Mouse (Mus musculus) splenic B cell, adult 2 months (primary cell): ENCODE data around the gene Higd1b.

Experiments
- DNase-seq: peaks from one replicate; pipeline ENCODE4 v3.0.0-alpha.2; 2011; ENCODE audit warnings: low read depth, low spot score
- H3K27me3 ChIP-seq: 2 replicates; pipeline ENCODE4 v1.6.1; 2012; ENCODE audit warnings: mild to moderate bottlenecking, low read length, moderate library complexity, mixed read lengths; ENCODE audit not compliant: control insufficient read depth, poor library complexity, insufficient read depth, severe bottlenecking
- H3K36me3 ChIP-seq: 2 replicates; pipeline ENCODE4 v1.6.1; 2012; ENCODE audit warnings: mild to moderate bottlenecking, low read length, moderate library complexity, mixed read lengths; ENCODE audit not compliant: control insufficient read depth, poor library complexity, insufficient read depth, severe bottlenecking

Higd1b gene

DNA sequence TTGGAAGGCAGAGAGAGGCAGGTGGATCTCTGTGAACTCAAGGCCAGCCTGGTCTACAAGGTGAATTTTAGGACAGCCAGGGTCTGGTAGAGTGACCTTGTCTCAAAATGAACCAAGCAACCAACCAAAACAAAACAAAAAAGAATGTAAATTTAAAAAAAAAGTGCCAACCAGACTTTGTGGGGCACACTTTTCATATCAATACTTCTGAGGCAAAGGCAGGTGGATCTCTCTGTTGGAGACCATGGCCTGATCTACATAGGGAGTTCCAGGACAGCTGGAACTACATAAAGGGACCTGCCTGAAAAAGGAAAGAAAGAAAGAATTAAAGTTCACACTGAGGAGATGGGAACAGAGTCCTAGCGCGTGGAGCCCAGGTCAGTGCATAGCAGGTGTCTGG lies 9.2 kb upstream of the Higd1b start:
- Histone ChIP-seq H3K27me3 (no peaks in the 10 kb centered on the region), H3K36me3 (no peaks in the 10 kb centered on the region)
- no peak for DNase-seq

GRCm38 (mm10) chr11:102827097-102827496 lies 8.6 kb upstream of the Higd1b start:
- no peak for DNase-seq
- Histone ChIP-seq H3K36me3 (no peaks in the 10 kb centered on the region), H3K27me3 (no peaks in the 10 kb centered on the region)

GRCm38 (mm10) chr11:102830276-102830675 lies 5.4 kb upstream of the Higd1b start:
- no peaks in the 10 kb centered on the region for H3K36me3 ChIP-seq
- DNase-seq: no peak
- no peaks in the 10 kb centered on the region for H3K27me3 ChIP-seq

DNA sequence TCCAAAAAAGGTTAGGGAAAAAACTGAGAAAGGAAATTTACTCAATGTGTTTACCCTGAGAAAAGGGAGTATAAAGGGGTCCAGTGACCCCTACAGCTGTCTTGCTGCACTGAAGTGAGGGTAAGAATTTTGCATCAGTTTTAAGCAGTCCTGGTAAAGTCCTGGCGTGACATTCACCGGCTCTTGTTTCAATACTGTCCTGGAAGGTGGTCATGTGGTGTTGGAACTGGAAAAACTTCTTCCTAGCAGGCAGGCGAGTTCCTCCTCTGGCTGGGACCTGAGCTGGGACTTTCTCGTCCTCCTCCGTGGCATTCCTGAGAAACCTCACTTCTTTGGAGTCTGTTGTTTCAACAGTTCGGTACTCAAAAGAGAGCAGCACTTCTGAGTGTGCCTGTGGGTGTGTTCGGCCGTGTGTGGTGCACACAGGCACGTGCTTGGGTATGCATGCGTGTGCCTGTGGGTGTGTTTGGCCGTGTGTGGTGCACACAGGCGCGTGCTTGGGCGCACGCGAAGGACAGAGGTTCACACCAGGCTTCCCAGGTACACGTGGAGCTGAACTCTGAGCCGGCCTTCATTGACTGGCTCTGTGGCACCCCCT lies 2.9 kb upstream of the Higd1b start:
- no peaks in the 10 kb centered on the region for H3K36me3 ChIP-seq
- no peak for DNase-seq
- H3K27me3 ChIP-seq: no peaks in the 10 kb centered on the region

DNA sequence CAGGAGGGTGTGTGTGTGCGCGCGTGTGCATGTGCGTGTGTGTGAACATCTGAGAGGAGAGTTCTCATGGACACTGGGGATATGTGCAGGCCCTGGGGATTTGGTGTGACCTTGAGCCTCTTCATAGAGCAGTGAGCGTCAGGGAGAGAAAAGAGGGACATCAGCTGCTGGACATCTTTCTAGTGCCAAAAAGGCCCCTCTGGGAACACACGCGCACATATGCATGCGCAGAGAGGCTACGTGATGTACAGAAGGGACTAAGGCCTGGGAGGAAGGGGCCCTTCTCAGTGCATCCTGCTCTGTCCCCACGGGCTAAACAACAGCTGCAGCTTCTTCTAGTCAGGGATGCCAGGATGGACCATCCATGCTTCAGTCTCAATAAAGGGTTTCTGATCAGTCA lies 1.4 kb upstream of the Higd1b start:
- no peaks in the 10 kb centered on the region for H3K27me3 ChIP-seq
- no peak for DNase-seq
- H3K36me3 ChIP-seq: peaks cover 3% of the 10 kb centered on the region; the same call in 1 of the 2 replicates

DNA sequence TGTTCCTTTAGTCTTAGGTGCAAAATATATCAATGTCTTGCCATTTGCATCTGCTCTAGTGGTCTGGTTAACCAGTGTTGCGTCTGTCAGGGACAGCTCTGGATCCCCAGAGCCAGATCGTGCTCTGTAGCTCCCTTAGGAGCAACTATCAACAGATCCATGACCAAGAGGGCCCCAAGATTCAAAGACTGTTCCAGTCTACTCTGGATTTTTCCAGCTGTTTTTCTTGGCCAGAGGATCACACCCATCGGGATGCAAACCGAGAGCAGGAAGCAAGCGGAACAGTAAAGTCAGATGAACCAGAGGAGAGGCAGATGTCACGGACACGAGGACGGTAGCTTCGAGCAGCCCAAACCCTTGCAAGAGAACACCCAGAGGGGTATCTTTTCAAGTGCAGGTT lies 497 bp downstream of the Higd1b start:
- H3K36me3 ChIP-seq: peaks cover 5% of the 10 kb centered on the region
- H3K27me3 ChIP-seq: no peaks in the 10 kb centered on the region
- DNase-seq: no peak

DNA sequence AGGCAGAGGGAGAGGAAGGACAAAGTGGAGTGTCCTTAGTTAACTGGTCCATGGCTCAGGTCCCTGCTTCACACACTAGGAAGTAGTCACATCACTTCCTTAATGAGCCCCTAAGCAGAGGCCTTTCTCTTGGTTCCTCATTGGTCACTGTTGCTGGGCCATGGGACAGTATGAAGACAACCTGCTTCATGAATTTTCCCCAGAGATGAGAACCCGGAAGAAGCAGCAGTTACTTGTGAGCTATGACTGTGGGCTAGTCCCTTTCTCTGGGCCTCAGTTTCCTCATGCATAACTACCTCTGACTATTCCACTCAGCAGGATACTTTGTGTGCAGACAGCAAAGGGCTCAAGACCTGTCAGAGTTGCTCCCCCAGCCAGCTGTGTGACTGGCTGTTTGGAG lies 1.7 kb downstream of the Higd1b start:
- Histone ChIP-seq H3K36me3 (peaks cover 7% of the 10 kb centered on the region), H3K27me3 (no peaks in the 10 kb centered on the region)
- DNase-seq: no peak

GRCm38 (mm10) chr11:102838126-102838525 lies 2.5 kb downstream of the Higd1b start:
- Histone ChIP-seq H3K36me3 (peaks cover 7% of the 10 kb centered on the region), H3K27me3 (no peaks in the 10 kb centered on the region)
- no peak for DNase-seq

DNA sequence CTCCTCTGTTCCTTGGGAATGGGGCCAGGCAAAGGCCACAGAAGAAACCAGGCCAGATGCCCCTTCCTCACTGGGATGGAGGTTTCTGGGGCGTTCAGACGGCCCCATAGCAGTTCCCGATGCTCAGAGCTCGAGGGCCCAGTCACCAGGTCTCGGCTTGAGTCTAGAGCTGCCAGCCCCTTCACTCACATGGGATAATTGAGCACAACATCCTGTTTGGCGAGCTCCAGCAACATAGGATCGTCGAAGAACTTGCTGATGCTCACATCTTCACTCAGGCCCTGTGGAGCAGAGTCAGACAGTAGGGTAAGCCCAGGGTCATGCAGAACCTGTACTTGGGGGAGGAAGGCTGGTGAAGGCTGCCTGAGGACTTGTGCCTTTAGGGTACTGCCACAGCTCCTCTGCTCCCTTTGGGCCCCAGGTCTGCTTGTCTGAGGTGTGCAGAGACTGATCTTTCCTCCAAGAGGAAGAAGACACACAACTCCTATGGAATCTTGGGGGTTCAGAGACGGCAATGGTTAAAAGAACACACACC lies 3.0 kb downstream of the Higd1b start:
- H3K36me3 ChIP-seq: peaks cover 7% of the 10 kb centered on the region
- no peak for DNase-seq
- no peaks in the 10 kb centered on the region for H3K27me3 ChIP-seq

- no peak for DNase-seq
- peaks cover 27% of the 10 kb centered on the region for H3K36me3 ChIP-seq
- no peaks in the 10 kb centered on the region for H3K27me3 ChIP-seq
Observed at GRCm38 (mm10) chr11:102845926-102846325, 10.3 kb downstream of the Higd1b start.

DNA sequence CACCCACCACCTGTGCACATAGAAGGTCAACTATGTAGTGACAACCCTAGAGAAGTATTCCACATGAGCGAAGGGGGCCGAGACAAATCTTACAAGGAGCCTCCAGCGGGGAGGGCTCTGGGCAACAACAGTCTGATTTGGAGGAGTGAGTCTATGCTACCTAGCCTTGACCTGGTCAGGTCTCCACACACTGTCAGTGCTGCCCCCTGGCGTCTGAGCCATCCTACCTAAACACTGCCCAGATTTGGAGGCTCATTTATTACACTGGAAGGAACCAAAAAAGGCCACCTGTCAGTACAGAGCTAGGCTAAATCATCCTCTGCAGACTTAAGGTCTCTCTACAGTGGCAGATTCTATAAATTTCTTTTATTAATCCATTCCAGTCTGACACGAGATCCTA lies 16.2 kb downstream of the Higd1b start:
- Histone ChIP-seq H3K27me3 (no peaks in the 10 kb centered on the region), H3K36me3 (peaks cover 29% of the 10 kb centered on the region)
- peak; percentile 37 for DNase-seq

GRCm38 (mm10) chr11:102853760-102854159 lies 18.1 kb downstream of the Higd1b start:
- peak; percentile 11 for DNase-seq
- Histone ChIP-seq H3K36me3 (peaks cover 19% of the 10 kb centered on the region), H3K27me3 (no peaks in the 10 kb centered on the region)

DNA sequence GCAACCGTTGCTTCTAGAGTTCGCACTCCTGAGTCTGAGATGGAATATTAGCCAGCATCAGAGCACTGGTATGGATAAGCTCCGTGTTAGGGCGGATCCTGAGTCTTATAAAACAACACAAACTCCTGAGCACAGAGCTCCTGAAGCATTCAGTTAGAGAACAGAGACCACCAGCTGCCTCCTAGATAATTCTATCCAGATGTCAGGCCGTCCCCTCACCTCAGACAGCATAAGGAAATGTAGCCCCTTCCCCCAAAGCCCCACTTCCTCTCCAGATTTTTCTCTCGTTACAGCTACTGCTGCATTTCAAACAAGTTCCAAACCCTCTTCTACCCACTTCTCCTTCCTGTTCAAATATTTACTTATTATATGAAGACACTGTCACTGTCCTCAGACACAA lies 20.3 kb downstream of the Higd1b start:
- Histone ChIP-seq H3K36me3 (peaks cover 20% of the 10 kb centered on the region), H3K27me3 (no peaks in the 10 kb centered on the region)
- DNase-seq: no peak

- Histone ChIP-seq H3K27me3 (no peaks in the 10 kb centered on the region), H3K36me3 (peaks cover 12% of the 10 kb centered on the region)
- no peak for DNase-seq
Observed at GRCm38 (mm10) chr11:102858951-102859350, 23.3 kb downstream of the Higd1b start.

- H3K36me3 ChIP-seq: peaks cover 6% of the 10 kb centered on the region
- H3K27me3 ChIP-seq: no peaks in the 10 kb centered on the region
- no peak for DNase-seq
Observed at GRCm38 (mm10) chr11:102859933-102860332, 24.3 kb downstream of the Higd1b start.

DNA sequence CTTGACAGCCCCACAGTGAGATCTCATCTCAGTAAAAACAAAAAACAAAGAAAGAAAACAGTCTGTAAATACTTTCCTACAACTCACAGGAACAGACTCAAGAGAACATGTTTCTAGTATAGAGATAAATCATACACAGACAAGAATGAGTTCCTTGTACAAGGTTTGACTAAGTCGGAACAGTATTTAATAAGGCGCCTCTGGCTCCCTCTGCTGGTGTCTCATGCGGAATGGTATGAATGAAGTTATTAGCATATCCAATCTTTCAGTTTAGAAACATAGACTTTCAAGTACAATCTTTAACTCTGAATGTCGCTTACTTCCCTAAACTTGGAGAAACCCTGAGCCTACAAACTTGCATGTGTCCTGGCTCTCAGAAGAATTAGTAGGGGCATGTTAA lies 28.6 kb downstream of the Higd1b start:
- Histone ChIP-seq H3K36me3 (peaks cover 18% of the 10 kb centered on the region), H3K27me3 (no peaks in the 10 kb centered on the region)
- peak; percentile 63 for DNase-seq
